In genomic region chr17:43801077-43801476, GRCm38 (mm10) we compare ENCODE assay signal across 8 mouse cellular contexts. TPM values are rescaled to one million over a fixed set of nuclear protein-coding genes. Genes with fewer than 3 reads are reported as not detected.
DNase-seq lines count a peak whose midpoint lies in the region; ATAC-seq lines count a peak whose summit lies in the region.

Gene Rcan2 (plus strand): TSS chr17:43801351.

- no peaks in the 10 kb centered on the region for H3K4me1 ChIP-seq in hindbrain, embryonic 11.5 days (replicated peaks; ENCODE audit: control insufficient read depth, insufficient read depth, low read length)
- peaks cover 6% of the 10 kb centered on the region for H3K4me1 ChIP-seq in lung, embryonic 16.5 days (replicated peaks; ENCODE audit: control insufficient read depth, insufficient read depth, low read length)

- peak within 1 kb of the TSS; percentile 65 for H3K4me3 ChIP-seq in hindbrain, embryonic 11.5 days (ENCODE audit: low read depth, low read length)
- H3K4me3 ChIP-seq in lung, embryonic 16.5 days (ENCODE audit: low read length): peak within 1 kb of the TSS; percentile 55

- H3K36me3 ChIP-seq in hindbrain, embryonic 11.5 days (ENCODE audit: control insufficient read depth, insufficient read depth, low read length): no peaks in the 10 kb centered on the region
- no peaks in the 10 kb centered on the region for H3K36me3 ChIP-seq in lung, embryonic 16.5 days (ENCODE audit: control insufficient read depth, insufficient read depth, low read length)

- H3K27ac ChIP-seq in hindbrain, embryonic 11.5 days (ENCODE audit: low read depth, low read length): peak within 1 kb of the TSS; percentile 11; the same call in 1 of the 2 replicates
- no peak within 1 kb of the TSS for H3K27ac ChIP-seq in lung, embryonic 16.5 days (ENCODE audit: low read length)

- H3K9me3 ChIP-seq in hindbrain, embryonic 11.5 days (ENCODE audit: control insufficient read depth, low read length): no peaks in the 10 kb centered on the region
- H3K9me3 ChIP-seq in lung, embryonic 16.5 days (ENCODE audit: control insufficient read depth, low read length): no peaks in the 10 kb centered on the region

- H3K27me3 ChIP-seq in hindbrain, embryonic 11.5 days (ENCODE audit: control insufficient read depth, insufficient read depth, low read length): no peaks in the 10 kb centered on the region
- H3K27me3 ChIP-seq in lung, embryonic 16.5 days (ENCODE audit: control insufficient read depth, insufficient read depth, low read depth, low read length): peaks cover 8% of the 10 kb centered on the region; the same call in 1 of the 2 replicates

- peak; percentile 73 for DNase-seq in ZHBTc4 (ENCODE audit: low read depth, low spot score)
- DNase-seq in cerebellum, postnatal 10 days: peak; percentile 73 to 83
- peak; percentile 42 to 48 for DNase-seq in frontal cortex, postnatal 25 days (ENCODE audit: low spot score in 2 of 2)
- peak; percentile 62 for DNase-seq in hindbrain, embryonic 11.5 days (ENCODE audit: low spot score)
- DNase-seq in layer of hippocampus, postnatal 14 days (ENCODE audit: low spot score in 2 of 2): peak; percentile 14 to 28
- DNase-seq in ovary, postnatal 36 days (ENCODE audit: low spot score): peak; percentile 67
- peak; percentile 72 for DNase-seq in thymus, postnatal 4 days

- WGBS in hindbrain, embryonic 11.5 days: 0% methylated on average over 7 of the region's 7 CpGs
- 2% methylated on average over 7 of the region's 7 CpGs for WGBS in lung, embryonic 16.5 days

- peak within 1 kb of the TSS; percentile 64 for H3K9ac ChIP-seq in hindbrain, embryonic 11.5 days (ENCODE audit: low read depth, low read length)
- H3K9ac ChIP-seq in lung, embryonic 16.5 days (ENCODE audit: low read length): peak within 1 kb of the TSS; percentile 67

- H3K4me2 ChIP-seq in hindbrain, embryonic 11.5 days (replicated peaks; ENCODE audit: low read depth, low read length): peak within 1 kb of the TSS; percentile 85
- H3K4me2 ChIP-seq in lung, embryonic 16.5 days (ENCODE audit: low read depth, low read length): peak within 1 kb of the TSS; percentile 94

- ATAC-seq in hindbrain, embryonic 11.5 days (ENCODE audit: low FRiP score): peak; percentile 88
- ATAC-seq in lung, embryonic 16.5 days (ENCODE audit: low read depth): peak; percentile 79; the same call in 1 of the 2 replicates

RNA-seq across cellular contexts. Expression of gene Rcan2, which starts in this region (rescaled TPM):
- polyA plus RNA-seq in hindbrain, embryonic 11.5 days (2014; fragmentation: Nextera tagmentation; extraction: Ambion mirVana): 32.3 and 37.6 TPM in 2 replicates
- 10 to 100 TPM; 46.3 to 47.4 TPM for total RNA-seq in layer of hippocampus, postnatal 14 days (2021)
- 5.3 and 6.0 TPM in 2 replicates for polyA plus RNA-seq in lung, embryonic 16.5 days (2015; fragmentation: Nextera tagmentation; extraction: Ambion mirVana)

Comparison
In these comparisons a context has a peak if more than half of its experiments do, and no peak if none do; other contexts are left out.
1. DNase-seq: peak in every context shown above with its lines; median percentile 78 in cerebellum, postnatal 10 days; 73 in ZHBTc4; 72 in thymus, postnatal 4 days; 67 in ovary, postnatal 36 days; 62 in hindbrain, embryonic 11.5 days; 45 in frontal cortex, postnatal 25 days; 21 in layer of hippocampus, postnatal 14 days.